Mouse (Mus musculus) cortical plate, adult 2 months (tissue): ENCODE data around the gene B3gnt4.

Experiments used
- CTCF ChIP-seq: fragments of 200-500 bp; IDR thresholded peaks from 2 replicates; pipeline ENCODE4 v1.5.1; 2011; ENCODE audit warnings: mild to moderate bottlenecking, control low read depth, low read length; ENCODE audit not compliant: insufficient read depth; ENCODE audit errors: extremely low read depth
- POLR2A ChIP-seq: fragments of 200-500 bp; IDR thresholded peaks from 2 replicates; pipeline ENCODE4 v1.6.1; 2011; ENCODE audit warnings: mild to moderate bottlenecking, low read length, control low read depth; ENCODE audit not compliant: insufficient read depth; ENCODE audit errors: extremely low read depth

GRCm38 (mm10) chr5:123514871-123515270 lies 4.6 kb downstream of the B3gnt4 start:
- TF ChIP-seq POLR2A (no peak), CTCF (no peak)
